Mouse (Mus musculus) midbrain, embryonic 16.5 days (tissue): ENCODE data around the gene Wars. TPM values are rescaled to one million over a fixed set of nuclear protein-coding genes. Genes with fewer than 3 reads are reported as not detected.

ENCODE experiments used
- ATAC-seq: fragments of 200-750 bp; cut with Nextera tagmentation; 2 replicates; pipeline ENCODE4 v1.8.0; 2017; ENCODE audit warnings: moderate TSS enrichment
- H3K27ac ChIP-seq: fragments of 300-500 bp; sonication (generic); 2 replicates; pipeline ENCODE4 v1.5.1; 2014; ENCODE audit warnings: mild to moderate bottlenecking, low read length, mixed read lengths
- H3K27me3 ChIP-seq: fragments of 300-500 bp; sonication (generic); 2 replicates; pipeline ENCODE4 v1.6.1; 2014; ENCODE audit warnings: low read depth, low read length, mixed read lengths; ENCODE audit not compliant: control insufficient read depth, insufficient read depth
- H3K36me3 ChIP-seq: fragments of 300-500 bp; sonication (generic); 2 replicates; pipeline ENCODE4 v1.6.1; 2014; ENCODE audit warnings: mild to moderate bottlenecking, low read length, moderate library complexity, mixed read lengths; ENCODE audit not compliant: control insufficient read depth, insufficient read depth
- H3K4me1 ChIP-seq: fragments of 300-500 bp; sonication (generic); 2 replicates; pipeline ENCODE4 v1.6.1; 2014; ENCODE audit warnings: mild to moderate bottlenecking, low read length, mixed read lengths; ENCODE audit not compliant: control insufficient read depth, insufficient read depth
- H3K4me2 ChIP-seq: fragments of 300-500 bp; sonication (generic); 2 replicates; pipeline ENCODE4 v1.6.1; 2014; ENCODE audit warnings: mild to moderate bottlenecking, low read length, mixed read lengths
- H3K4me3 ChIP-seq: fragments of 300-500 bp; sonication (generic); 2 replicates; pipeline ENCODE4 v1.5.1; 2014; ENCODE audit warnings: low read depth, mild to moderate bottlenecking, low read length, moderate library complexity, mixed read lengths
- H3K9ac ChIP-seq: fragments of 300-500 bp; sonication (generic); 2 replicates; pipeline ENCODE4 v1.6.1; 2014; ENCODE audit warnings: low read depth, low read length, mixed read lengths
- H3K9me3 ChIP-seq: fragments of 300-500 bp; sonication (generic); replicated peaks from 2 replicates; pipeline ENCODE4 v1.6.1; 2014; ENCODE audit warnings: mild to moderate bottlenecking, low read length, mixed read lengths; ENCODE audit not compliant: control insufficient read depth, poor library complexity, severe bottlenecking
- WGBS: fragments of 180-500 bp; shearing (Covaris S2); extraction: QIAGEN DNeasy Blood & Tissue Kit; methylation state at CpG from one replicate; pipeline ENCODE4 v1.1.7; 2014; 5-methylcytosine and 5-hydroxymethylcytosine counted together
- polyA plus RNA-seq: library from polyadenylated mRNA; unstranded; fragments of >200 nt; fragmentation: Nextera tagmentation; extraction: Ambion mirVana; gene quantifications from 2 replicates; pipeline ENCODE4 v1.2.1, GENCODE M21; 2015

Gene Wars
- polyA plus RNA-seq, 1 experiment from 2014 or later: 109 TPM

- H3K9ac ChIP-seq: no peak overlapping the region
- H3K4me1 ChIP-seq: peaks cover 50% of the 10 kb centered on the region
- H3K9me3 ChIP-seq: no peaks in the 10 kb centered on the region
- H3K4me2 ChIP-seq: 0 out of 2 replicates have a peak overlapping the region, but pooled peaks have one; percentile 1
- WGBS: 7% methylated on average over 6 of the region's 6 CpGs
- H3K36me3 ChIP-seq: no peaks in the 10 kb centered on the region
- no peak overlapping the region for H3K4me3 ChIP-seq
- H3K27ac ChIP-seq: no peak overlapping the region
- peak; percentile 87 for ATAC-seq
- no peaks in the 10 kb centered on the region for H3K27me3 ChIP-seq
Observed at GRCm38 (mm10) chr12:108915893-108916292, 21.9 kb upstream of the Wars start.

GRCm38 (mm10) chr12:108914709-108915340 lies 20.9 kb upstream of the Wars start:
- WGBS: 57% methylated on average over 12 of the region's 12 CpGs
- Histone ChIP-seq H3K4me1 (peaks cover 50% of the 10 kb centered on the region), H3K36me3 (no peaks in the 10 kb centered on the region), H3K27ac (no peak overlapping the region), H3K4me3 (no peak overlapping the region), H3K9ac (no peak overlapping the region), H3K27me3 (no peaks in the 10 kb centered on the region), H3K4me2 (no peak overlapping the region), H3K9me3 (no peaks in the 10 kb centered on the region)
- no peak for ATAC-seq

- ATAC-seq: no peak
- Histone ChIP-seq H3K4me3 (no peak overlapping the region), H3K36me3 (no peaks in the 10 kb centered on the region), H3K4me1 (peaks cover 50% of the 10 kb centered on the region), H3K27ac (no peak overlapping the region), H3K4me2 (no peak overlapping the region), H3K9me3 (no peaks in the 10 kb centered on the region), H3K9ac (no peak overlapping the region), H3K27me3 (no peaks in the 10 kb centered on the region)
- 31% methylated on average over 3 of the region's 3 CpGs for WGBS
Observed at GRCm38 (mm10) chr12:108914198-108914597, 20.2 kb upstream of the Wars start.

- Histone ChIP-seq H3K27me3 (no peaks in the 10 kb centered on the region), H3K4me2 (no peak overlapping the region), H3K9me3 (no peaks in the 10 kb centered on the region), H3K27ac (no peak overlapping the region), H3K4me1 (peaks cover 43% of the 10 kb centered on the region), H3K9ac (no peak overlapping the region), H3K4me3 (no peak overlapping the region), H3K36me3 (no peaks in the 10 kb centered on the region)
- ATAC-seq: no peak
- WGBS: 93% methylated on average over 2 of the region's 2 CpGs
Observed at GRCm38 (mm10) chr12:108912442-108912841, 18.5 kb upstream of the Wars start.

- 83% methylated on average over 8 of the region's 8 CpGs for WGBS
- H3K4me2 ChIP-seq: no peak overlapping the region
- H3K9me3 ChIP-seq: no peaks in the 10 kb centered on the region
- H3K36me3 ChIP-seq: no peaks in the 10 kb centered on the region
- no peaks in the 10 kb centered on the region for H3K27me3 ChIP-seq
- peaks cover 34% of the 10 kb centered on the region for H3K4me1 ChIP-seq
- H3K27ac ChIP-seq: no peak overlapping the region
- no peak for ATAC-seq
- H3K9ac ChIP-seq: no peak overlapping the region
- no peak overlapping the region for H3K4me3 ChIP-seq
Observed at GRCm38 (mm10) chr12:108909846-108910433, 16.0 kb upstream of the Wars start.

GRCm38 (mm10) chr12:108906398-108906797 lies 12.4 kb upstream of the Wars start:
- no peak overlapping the region for H3K4me3 ChIP-seq
- no peak overlapping the region for H3K4me2 ChIP-seq
- H3K9me3 ChIP-seq: no peaks in the 10 kb centered on the region
- WGBS: 28% methylated on average over 12 of the region's 12 CpGs
- no peak overlapping the region for H3K9ac ChIP-seq
- no peak overlapping the region for H3K27ac ChIP-seq
- H3K4me1 ChIP-seq: peaks cover 22% of the 10 kb centered on the region
- H3K27me3 ChIP-seq: no peaks in the 10 kb centered on the region
- ATAC-seq: no peak
- no peaks in the 10 kb centered on the region for H3K36me3 ChIP-seq

- H3K9me3 ChIP-seq: no peaks in the 10 kb centered on the region
- WGBS: 10% methylated on average over 14 of the region's 14 CpGs
- no peaks in the 10 kb centered on the region for H3K27me3 ChIP-seq
- no peak overlapping the region for H3K4me2 ChIP-seq
- peaks cover 22% of the 10 kb centered on the region for H3K4me1 ChIP-seq
- no peak overlapping the region; the same call in 1 of the 2 replicates for H3K27ac ChIP-seq
- no peak overlapping the region; the same call in 1 of the 2 replicates for H3K9ac ChIP-seq
- H3K36me3 ChIP-seq: no peaks in the 10 kb centered on the region
- ATAC-seq: peak; percentile 23; the same call in 1 of the 2 replicates
- no peak overlapping the region for H3K4me3 ChIP-seq
Observed at GRCm38 (mm10) chr12:108905620-108906302, 11.8 kb upstream of the Wars start.

GRCm38 (mm10) chr12:108904276-108904653 lies 10.3 kb upstream of the Wars start:
- WGBS: 26% methylated on average over 8 of the region's 8 CpGs
- H3K27ac ChIP-seq: no peak overlapping the region

More at GRCm38 (mm10) chr12:108904276-108904653, 10.3 kb upstream of the Wars start:
- Histone ChIP-seq H3K9ac (0 out of 2 replicates have a peak overlapping the region, but pooled peaks have one; percentile 11), H3K36me3 (no peaks in the 10 kb centered on the region), H3K4me3 (no peak overlapping the region), H3K27me3 (no peaks in the 10 kb centered on the region), H3K4me1 (peaks cover 22% of the 10 kb centered on the region), H3K9me3 (no peaks in the 10 kb centered on the region), H3K4me2 (no peak overlapping the region)
- ATAC-seq: no peak; the same call in 1 of the 2 replicates
